Mouse (Mus musculus) G1E-ER4 (cell line): Measurements from ENCODE around the gene Peak1. TPM values are rescaled to one million over a fixed set of nuclear protein-coding genes. Genes with fewer than 3 reads are reported as not detected.

Experiments used
- GATA1 ChIP-seq: IDR thresholded peaks from one replicate; pipeline ENCODE4 v1.8.0; 2012; ENCODE audit warnings: low read length, inconsistent platforms
- polyA plus RNA-seq: library from polyadenylated mRNA; stranded (reverse); fragments of >175 nt; gene quantifications from 2 replicates; pipeline ENCODE4 v1.2.3, GENCODE M21; 2012

Peak1 gene
- polyA plus RNA-seq, 1 experiment: 1.8 TPM

DNA sequence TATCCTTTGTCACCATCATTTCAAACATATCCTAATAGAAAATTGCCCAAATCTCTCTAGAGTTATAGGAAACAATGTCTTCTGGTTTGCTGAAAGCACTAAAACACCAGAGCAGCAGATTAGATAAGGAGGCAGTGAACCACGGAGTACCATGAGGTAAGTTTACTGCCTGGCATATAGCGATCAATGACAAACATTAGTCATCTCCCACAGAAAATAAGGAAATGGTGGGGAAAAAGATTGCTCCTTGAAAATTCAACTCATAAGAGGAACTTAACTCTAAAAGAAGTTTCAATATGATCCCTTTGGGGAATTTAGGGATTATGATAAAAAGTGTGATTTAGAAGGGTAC is 145.6 kb downstream of the Peak1 start:
- peak; percentile 35 for TF ChIP-seq GATA1

DNA sequence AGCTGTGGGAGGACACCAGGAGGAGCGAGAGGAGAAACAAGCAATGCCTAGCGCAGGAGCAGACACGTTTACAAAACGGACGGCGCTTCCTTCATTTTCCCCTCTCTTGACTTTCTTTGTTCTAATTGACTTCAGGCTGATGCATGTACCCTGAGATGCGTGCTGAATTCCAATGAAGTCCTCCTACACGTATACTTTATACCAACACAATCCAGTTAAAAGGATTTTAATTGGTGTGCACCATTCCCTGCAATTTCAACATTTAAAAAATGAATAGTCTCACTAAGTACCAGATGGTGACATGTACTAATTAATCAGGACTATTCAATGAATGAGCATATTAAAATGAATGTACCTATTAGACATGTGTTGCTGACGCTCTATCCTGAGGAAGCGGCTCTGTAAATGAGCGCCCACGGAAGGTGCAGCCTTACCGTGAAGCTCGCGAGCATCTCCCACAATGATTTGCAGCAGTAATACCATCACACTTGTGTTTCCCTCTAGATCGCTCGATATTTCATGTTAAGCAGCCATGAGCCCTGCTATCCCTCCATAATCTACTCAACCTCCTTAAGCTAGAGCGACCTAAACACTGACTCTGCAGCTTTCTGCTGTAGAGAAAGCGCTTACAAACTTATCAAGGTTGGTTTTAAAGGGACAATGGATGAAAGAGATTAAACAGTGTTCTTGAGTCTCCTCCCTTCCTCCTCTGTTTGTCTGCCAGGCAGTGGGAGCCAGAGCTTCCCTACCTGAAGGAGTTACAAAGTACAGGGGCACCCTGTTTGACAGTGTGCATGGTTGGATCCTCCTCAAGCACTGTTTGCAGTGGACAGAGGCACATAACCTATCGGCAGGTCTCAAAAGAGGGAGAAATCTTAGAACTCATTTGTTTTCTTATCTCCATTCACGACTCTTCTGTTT is 146.3 kb downstream of the Peak1 start:
- TF ChIP-seq GATA1: no peak

DNA sequence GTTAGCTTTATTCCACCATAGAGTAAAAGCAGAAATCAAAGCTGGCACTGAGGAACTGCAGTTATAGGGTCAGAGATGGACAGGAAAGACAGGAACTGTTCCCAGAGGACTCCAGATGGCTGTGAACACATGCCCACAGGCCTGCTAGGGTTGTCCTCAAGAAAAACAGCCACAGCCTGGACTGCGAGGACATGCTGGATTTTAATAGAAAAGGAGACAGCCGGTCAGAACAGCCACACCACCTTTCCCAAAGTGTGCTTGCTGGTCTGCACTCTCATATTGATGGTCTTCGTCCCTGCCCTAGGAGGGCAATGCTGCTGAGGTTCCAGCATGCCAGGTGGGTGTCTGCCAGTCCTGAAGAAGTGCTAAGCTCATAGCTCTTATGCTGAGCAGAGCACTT is 148.8 kb downstream of the Peak1 start:
- no peak for TF ChIP-seq GATA1

DNA sequence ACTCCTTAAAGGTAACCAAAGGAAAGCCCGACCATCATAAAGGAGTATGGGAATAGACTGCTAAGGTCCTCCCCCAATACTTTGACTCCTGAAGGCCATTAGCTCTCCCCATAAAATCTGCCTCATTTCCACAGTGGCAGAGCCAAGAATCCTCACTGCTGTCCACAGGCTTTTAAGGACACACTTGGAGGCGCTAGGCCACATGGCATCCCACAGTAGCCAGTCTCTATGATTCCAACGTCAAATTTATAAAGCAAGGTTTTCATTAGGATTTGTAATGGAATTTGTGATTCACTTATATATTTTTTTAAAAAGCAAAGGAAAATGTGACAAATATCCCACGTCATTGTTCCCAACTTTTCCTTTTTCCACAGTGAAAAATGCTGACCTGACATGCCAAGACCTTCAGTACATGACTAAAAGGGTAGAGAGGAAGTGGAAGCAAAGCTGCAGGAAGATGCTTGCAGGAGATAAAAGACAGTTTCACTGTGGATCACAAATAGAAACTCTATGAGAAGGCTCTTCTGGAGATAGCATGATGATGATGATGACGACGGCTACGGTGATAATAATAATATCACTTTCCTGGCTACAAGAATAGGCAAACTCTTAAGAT is 151.6 kb downstream of the Peak1 start:
- no peak for TF ChIP-seq GATA1

GRCm38 (mm10) chr9:56265460-56266199 is 152.2 kb downstream of the Peak1 start:
- no peak for TF ChIP-seq GATA1

GRCm38 (mm10) chr9:56265022-56265360 is 152.9 kb downstream of the Peak1 start:
- no peak for TF ChIP-seq GATA1

DNA sequence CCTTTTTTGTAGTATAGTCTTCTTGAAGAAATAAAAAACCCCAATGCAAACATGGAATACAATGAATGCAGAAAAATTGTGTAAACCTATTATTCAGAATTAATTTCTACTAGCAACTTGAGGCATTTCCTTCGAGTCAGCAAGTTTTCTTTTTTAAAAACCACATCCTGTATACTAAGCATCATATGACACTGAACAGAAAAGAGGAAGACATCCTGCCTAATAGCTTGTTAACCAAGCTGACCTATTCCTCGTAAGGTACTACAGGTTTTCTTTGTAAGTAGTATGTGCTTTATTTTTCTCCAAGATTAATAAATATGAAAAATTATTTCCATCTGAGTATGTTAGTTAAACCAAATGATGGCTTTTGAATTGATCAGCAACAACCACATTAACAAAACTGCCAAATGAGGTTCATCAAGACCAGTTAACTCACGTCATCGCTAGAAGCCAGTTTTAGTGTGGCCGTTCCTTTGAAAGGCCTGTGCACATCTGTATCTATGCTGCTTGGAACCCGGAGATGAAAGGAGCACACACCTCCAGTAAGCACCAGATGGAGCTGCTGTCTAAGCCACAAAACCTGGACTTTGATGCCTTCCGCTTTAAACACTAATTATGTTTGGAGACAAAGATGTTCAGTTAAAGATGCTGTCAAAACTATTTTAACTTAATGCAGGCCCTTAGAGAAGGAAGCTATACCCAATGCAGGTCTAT is 153.4 kb downstream of the Peak1 start:
- no peak for TF ChIP-seq GATA1

DNA sequence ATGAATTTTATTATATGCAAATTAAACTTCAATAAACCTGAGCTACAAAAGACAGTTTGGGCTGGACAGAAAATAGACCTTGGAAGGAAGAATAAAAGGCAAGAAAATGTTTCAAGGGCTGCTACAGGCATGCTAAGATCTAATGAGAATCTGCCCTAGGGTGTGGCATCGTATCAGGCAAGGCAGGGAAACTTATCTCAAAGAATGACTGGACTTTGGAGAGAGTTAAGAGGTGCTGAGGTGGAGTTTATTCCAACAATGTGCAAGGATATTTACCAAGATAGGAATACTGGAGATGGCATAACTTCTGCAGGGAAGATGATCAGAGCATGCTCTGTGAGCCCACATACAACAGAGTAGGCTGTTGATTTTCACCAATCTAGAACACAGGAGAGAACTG is 154.8 kb downstream of the Peak1 start:
- no peak for TF ChIP-seq GATA1

GRCm38 (mm10) chr9:56260495-56261136 is 157.3 kb downstream of the Peak1 start:
- TF ChIP-seq GATA1: no peak

- no peak for TF ChIP-seq GATA1
Measured at GRCm38 (mm10) chr9:56259790-56260494, 157.9 kb downstream of the Peak1 start.

- no peak for TF ChIP-seq GATA1
Measured at GRCm38 (mm10) chr9:56258261-56258790, 159.5 kb downstream of the Peak1 start.

DNA sequence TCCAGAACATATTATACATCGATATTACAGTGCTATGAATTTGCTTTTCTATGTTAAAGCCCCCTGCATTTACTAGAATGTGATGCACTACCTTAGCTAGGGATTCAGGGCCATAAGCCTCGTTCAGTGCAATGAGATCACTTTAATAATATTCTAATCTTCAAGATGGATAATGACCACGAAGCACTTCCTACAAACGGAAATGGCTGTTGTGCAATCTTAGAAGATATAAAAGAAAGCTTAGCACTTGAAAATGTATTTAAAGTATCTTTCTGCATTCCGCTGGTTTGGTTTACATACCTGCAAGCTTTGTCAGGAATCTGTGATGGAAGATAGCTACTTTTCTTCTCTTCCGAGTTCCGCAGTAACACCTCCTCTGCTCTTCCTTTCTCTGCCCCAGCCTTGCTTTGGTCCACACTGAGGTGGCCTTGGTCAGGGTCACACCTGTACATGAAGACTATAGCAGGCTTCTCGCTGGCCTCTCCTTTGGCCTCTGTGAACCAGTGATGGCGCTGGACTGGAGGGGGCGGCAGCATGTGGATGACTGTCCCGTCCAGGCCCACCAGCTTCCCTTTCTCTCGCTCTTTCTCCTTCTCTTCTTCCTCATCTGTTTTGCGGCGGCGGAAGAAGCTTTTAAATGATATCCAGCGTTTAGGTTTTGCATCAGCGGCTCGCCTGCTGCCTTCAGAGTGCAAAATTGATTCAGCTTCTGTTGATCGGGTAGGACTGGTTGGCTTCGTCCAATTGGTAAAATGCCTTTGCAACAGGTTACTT is 160.5 kb downstream of the Peak1 start:
- TF ChIP-seq GATA1: no peak

DNA sequence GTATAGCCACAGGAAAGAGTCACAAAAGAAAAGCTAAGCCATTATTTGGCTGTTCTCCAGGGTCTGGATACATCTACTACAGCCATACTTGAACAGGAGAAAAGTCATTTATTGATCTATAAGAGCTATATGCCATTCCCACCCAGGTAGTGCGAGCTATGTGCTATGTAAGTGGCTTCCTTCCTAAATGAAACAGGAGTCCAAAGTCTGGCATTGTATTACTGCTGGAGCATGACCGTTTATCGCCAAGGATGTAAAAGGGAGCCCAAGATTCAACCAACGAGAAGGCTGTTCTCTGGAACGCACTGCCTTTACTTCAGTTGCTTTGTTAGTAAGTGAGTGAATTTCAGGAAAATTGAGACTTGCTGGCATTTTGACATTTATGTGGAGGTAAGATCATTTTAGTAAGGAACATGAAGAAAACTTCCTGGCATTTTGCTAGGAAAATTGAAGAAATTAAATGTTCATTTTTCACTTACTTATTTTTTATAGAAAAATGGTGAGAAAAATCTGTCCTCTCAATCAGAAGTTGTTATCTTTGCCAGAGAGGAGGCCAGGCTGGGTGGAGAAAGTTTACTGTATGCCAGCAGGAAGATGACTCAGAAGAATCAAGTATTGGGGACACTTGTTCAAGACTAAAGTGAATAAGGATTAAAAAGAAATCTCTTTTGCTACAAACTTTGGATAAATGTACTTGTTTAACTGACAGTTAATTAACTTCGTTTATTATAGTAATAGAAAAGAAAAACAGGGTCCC is 162.0 kb downstream of the Peak1 start:
- no peak for TF ChIP-seq GATA1

GRCm38 (mm10) chr9:56244336-56244735 is 173.5 kb downstream of the Peak1 start:
- no peak for TF ChIP-seq GATA1
